Mouse (Mus musculus) limb, embryonic 14.5 days (tissue): ENCODE measurements around the gene Gcsh. TPM values are rescaled to one million over a fixed set of nuclear protein-coding genes. Genes with fewer than 3 reads are reported as not detected.

ENCODE experiments used
- ATAC-seq: fragments of 200-750 bp; cut with Nextera tagmentation; 2 replicates; pipeline ENCODE4 v1.8.0; 2017; ENCODE audit warnings: low read depth, moderate number of reproducible peaks, moderate TSS enrichment; ENCODE audit not compliant: low FRiP score
- DNase-seq: peaks from one replicate; pipeline ENCODE4 v3.0.0-alpha.2; 2015; ENCODE audit warnings: low spot score
- H3K27ac ChIP-seq: fragments of 300-500 bp; sonication (generic); replicated peaks from 2 replicates; pipeline ENCODE4 v1.5.1; 2014; ENCODE audit warnings: low read depth, mild to moderate bottlenecking, low read length, moderate library complexity, mixed read lengths
- H3K27me3 ChIP-seq: fragments of 300-500 bp; sonication (generic); 2 replicates; pipeline ENCODE4 v1.6.1; 2014; ENCODE audit warnings: low read length, mixed read lengths; ENCODE audit not compliant: control insufficient read depth, insufficient read depth
- H3K36me3 ChIP-seq: fragments of 300-500 bp; sonication (generic); 2 replicates; pipeline ENCODE4 v1.6.1; 2014; ENCODE audit warnings: mild to moderate bottlenecking, low read length, moderate library complexity, mixed read lengths; ENCODE audit not compliant: control insufficient read depth, insufficient read depth
- H3K4me1 ChIP-seq: fragments of 300-500 bp; sonication (generic); 2 replicates; pipeline ENCODE4 v1.6.1; 2014; ENCODE audit warnings: antibody characterized with exemption, low read length, mixed read lengths; ENCODE audit not compliant: control insufficient read depth, insufficient read depth
- H3K4me2 ChIP-seq: fragments of 300-500 bp; sonication (generic); replicated peaks from 2 replicates; pipeline ENCODE4 v1.6.1; 2014; ENCODE audit warnings: low read depth, mild to moderate bottlenecking, low read length, moderate library complexity; ENCODE audit not compliant: severe bottlenecking
- H3K4me3 ChIP-seq: fragments of 300-500 bp; sonication (generic); replicated peaks from 2 replicates; pipeline ENCODE4 v1.5.1; 2014; ENCODE audit warnings: low read length
- H3K9ac ChIP-seq: fragments of 300-500 bp; sonication (generic); 2 replicates; pipeline ENCODE4 v1.6.1; 2014; ENCODE audit warnings: mild to moderate bottlenecking, low read depth, low read length, moderate library complexity; ENCODE audit not compliant: severe bottlenecking
- H3K9me3 ChIP-seq: fragments of 300-500 bp; sonication (generic); 2 replicates; pipeline ENCODE4 v1.6.1; 2016; ENCODE audit warnings: low read length; ENCODE audit not compliant: control insufficient read depth
- POLR2A ChIP-seq: fragments of 200-500 bp; IDR thresholded peaks from 2 replicates; pipeline ENCODE4 v1.8.0; 2012; ENCODE audit warnings: inconsistent platforms, mild to moderate bottlenecking, moderate library complexity, borderline replicate concordance; ENCODE audit not compliant: insufficient read depth, insufficient read length; ENCODE audit errors: extremely low read depth
- WGBS: fragments of 180-500 bp; shearing (Covaris S2); extraction: QIAGEN DNeasy Blood & Tissue Kit; methylation state at CpG from one replicate; pipeline ENCODE4 v1.1.7; 2014; 5-methylcytosine and 5-hydroxymethylcytosine counted together
- polyA plus RNA-seq, 2 experiments: library from polyadenylated mRNA; depleted of rRNA in 1 of 2; stranded (reverse) in 1 of 2; unstranded in 1 of 2; fragments of >200 nt; fragmentation: Nextera tagmentation in 1 of 2; extraction: Ambion mirVana in 1 of 2; gene quantifications; 2 replicates each; pipeline versions ENCODE4 v1.2.1 to v1.2.3; 2012 to 2014

Gcsh gene
- polyA plus RNA-seq (2012; rRNA removed) (55.5 and 68.2 TPM in 2 replicates), polyA plus RNA-seq (2014; fragmentation: Nextera tagmentation; extraction: Ambion mirVana) (121 and 122 TPM in 2 replicates)

GRCm38 (mm10) chr8:116993095-116993867 is at the start of gene Gcsh:
TSS of gene Gcsh (minus strand) at chr8:116993537.
- H3K36me3 ChIP-seq, result 0 out of 2 replicates have a peak, but pooled peaks cover 2% of the 10 kb centered on the region
- WGBS, result under 1% methylated on average over 55 of the region's 56 CpGs
- H3K4me1 ChIP-seq, result peaks cover 7% of the 10 kb centered on the region
- H3K9ac ChIP-seq, result peak within 1 kb of the TSS; percentile 64
- TF ChIP-seq POLR2A, result peak; percentile 83; the same call in 1 of the 2 replicates
- DNase-seq, result peak; percentile 99
- H3K4me2 ChIP-seq, result peak within 1 kb of the TSS; percentile 76
- no peaks in the 10 kb centered on the region for H3K9me3 ChIP-seq
- H3K27ac ChIP-seq, result 0 out of 2 replicates have a peak within 1 kb of the TSS, but pooled peaks have one; percentile 19
- ATAC-seq, result peak; percentile 100
- H3K4me3 ChIP-seq, result peak within 1 kb of the TSS; percentile 62
- H3K27me3 ChIP-seq, result no peaks in the 10 kb centered on the region

DNA sequence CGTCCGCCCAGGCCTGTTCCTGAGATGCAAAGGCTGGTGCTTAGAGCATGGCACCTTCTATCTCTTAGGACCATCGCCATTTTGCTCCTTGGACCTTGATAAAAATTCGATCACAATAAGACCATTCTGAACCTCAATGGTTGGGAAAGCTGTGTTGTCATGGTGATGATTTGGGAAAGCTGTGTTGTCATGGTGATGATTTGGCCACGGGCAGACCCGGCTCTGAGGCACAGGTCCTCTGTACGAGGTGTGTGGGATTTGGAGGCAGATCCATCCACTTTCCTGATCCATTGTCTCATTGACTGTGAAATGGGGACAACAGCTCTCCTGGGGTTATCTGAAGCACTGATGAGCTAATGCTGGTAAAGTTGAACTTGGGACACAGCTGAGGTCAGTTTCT is 46.5 kb upstream of the Gcsh start:
- H3K4me2 ChIP-seq, result no peak overlapping the region
- H3K9ac ChIP-seq, result no peak overlapping the region
- H3K4me1 ChIP-seq, result no peaks in the 10 kb centered on the region
- TF ChIP-seq POLR2A, result no peak
- no peak for DNase-seq
- H3K27me3 ChIP-seq, result no peaks in the 10 kb centered on the region
- no peak for ATAC-seq
- WGBS, result 70% methylated on average over 7 of the region's 7 CpGs
- no peaks in the 10 kb centered on the region for H3K9me3 ChIP-seq
- H3K27ac ChIP-seq, result no peak overlapping the region
- no peak overlapping the region for H3K4me3 ChIP-seq
- no peaks in the 10 kb centered on the region for H3K36me3 ChIP-seq

- Histone ChIP-seq H3K36me3 (no peaks in the 10 kb centered on the region), H3K9me3 (no peaks in the 10 kb centered on the region), H3K4me2 (no peak overlapping the region), H3K27ac (no peak overlapping the region), H3K4me3 (no peak overlapping the region), H3K4me1 (no peaks in the 10 kb centered on the region), H3K9ac (no peak overlapping the region), H3K27me3 (no peaks in the 10 kb centered on the region)
- no peak for ATAC-seq
- DNase-seq, result no peak
- WGBS, result 89% methylated on average over 7 of the region's 7 CpGs
- no peak for TF ChIP-seq POLR2A
Measured at GRCm38 (mm10) chr8:117037374-117037935, 44.1 kb upstream of the Gcsh start.

GRCm38 (mm10) chr8:117033393-117033792 is 40.1 kb upstream of the Gcsh start:
- no peaks in the 10 kb centered on the region for H3K36me3 ChIP-seq
- no peak for TF ChIP-seq POLR2A
- H3K4me2 ChIP-seq, result no peak overlapping the region
- DNase-seq (no peak), ATAC-seq (no peak)
- H3K4me1 ChIP-seq, result no peaks in the 10 kb centered on the region
- WGBS, result 71% methylated on average over 3 of the region's 3 CpGs
- H3K27ac ChIP-seq, result no peak overlapping the region
- no peak overlapping the region for H3K9ac ChIP-seq
- H3K9me3 ChIP-seq, result no peaks in the 10 kb centered on the region
- H3K4me3 ChIP-seq, result no peak overlapping the region
- no peaks in the 10 kb centered on the region for H3K27me3 ChIP-seq

DNA sequence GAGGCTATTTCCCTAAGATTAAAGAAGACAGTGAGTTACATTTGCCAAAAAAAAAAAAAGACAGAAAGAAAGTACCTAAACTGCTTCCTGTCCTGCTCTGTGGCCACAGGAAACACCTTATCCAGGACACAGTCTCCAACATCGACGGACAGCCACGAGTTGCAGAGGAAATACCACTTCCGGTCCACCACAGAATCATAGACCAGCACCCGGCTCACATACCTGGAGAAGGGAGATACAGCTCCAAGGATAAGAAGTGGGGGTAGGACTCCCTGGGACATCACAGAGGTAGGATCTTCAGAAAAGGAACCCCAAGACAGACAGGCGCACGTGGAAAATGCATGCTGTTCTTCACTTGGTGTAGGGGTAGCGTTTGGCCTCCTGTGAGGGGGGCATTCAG is 39.3 kb upstream of the Gcsh start:
- Histone ChIP-seq H3K4me1 (no peaks in the 10 kb centered on the region), H3K9ac (no peak overlapping the region), H3K9me3 (no peaks in the 10 kb centered on the region), H3K36me3 (no peaks in the 10 kb centered on the region), H3K4me2 (no peak overlapping the region), H3K27me3 (no peaks in the 10 kb centered on the region), H3K27ac (no peak overlapping the region), H3K4me3 (no peak overlapping the region)
- TF ChIP-seq POLR2A, result no peak
- ATAC-seq (no peak), DNase-seq (no peak)
- 83% methylated on average over 8 of the region's 8 CpGs for WGBS
